Mouse (Mus musculus) lung, embryonic 15.5 days (tissue): ENCODE results near the gene Zfp618. TPM values are rescaled to one million over a fixed set of nuclear protein-coding genes. Genes with fewer than 3 reads are reported as not detected.

Experiments
- ATAC-seq: fragments of 200-750 bp; cut with Nextera tagmentation; 2 replicates; pipeline ENCODE4 v1.8.0; 2017; ENCODE audit warnings: moderate number of reproducible peaks, borderline replicate concordance; ENCODE audit not compliant: low FRiP score, low TSS enrichment; ENCODE audit errors: extremely low read depth
- H3K27ac ChIP-seq: fragments of 300-500 bp; sonication (generic); 2 replicates; pipeline ENCODE4 v1.5.1; 2015; ENCODE audit warnings: moderate library complexity, mild to moderate bottlenecking, inconsistent platforms
- H3K27me3 ChIP-seq: fragments of 300-500 bp; sonication (generic); 2 replicates; pipeline ENCODE4 v1.6.1; 2015; ENCODE audit warnings: inconsistent platforms
- H3K36me3 ChIP-seq: fragments of 300-500 bp; sonication (generic); 2 replicates; pipeline ENCODE4 v1.6.1; 2015; ENCODE audit warnings: inconsistent platforms
- H3K4me1 ChIP-seq: fragments of 300-500 bp; sonication (generic); 2 replicates; pipeline ENCODE4 v1.6.1; 2015; ENCODE audit warnings: inconsistent platforms
- H3K4me2 ChIP-seq: fragments of 300-500 bp; sonication (generic); 2 replicates; pipeline ENCODE4 v1.6.1; 2015; ENCODE audit warnings: inconsistent platforms, mild to moderate bottlenecking, moderate library complexity
- H3K4me3 ChIP-seq: fragments of 300-500 bp; sonication (generic); 2 replicates; pipeline ENCODE4 v1.5.1; 2015; ENCODE audit warnings: mild to moderate bottlenecking, inconsistent platforms
- H3K9ac ChIP-seq: fragments of 300-500 bp; sonication (generic); 2 replicates; pipeline ENCODE4 v1.6.1; 2015; ENCODE audit warnings: inconsistent platforms
- H3K9me3 ChIP-seq: fragments of 300-500 bp; sonication (generic); 2 replicates; pipeline ENCODE4 v1.6.1; 2016; ENCODE audit warnings: inconsistent platforms
- WGBS: fragments of 180-500 bp; shearing (Covaris S2); methylation state at CpG from one replicate; pipeline ENCODE4 v1.1.7; 2015; 5-methylcytosine and 5-hydroxymethylcytosine counted together
- polyA plus RNA-seq: library from polyadenylated mRNA; unstranded; fragments of >200 nt; fragmentation: Nextera tagmentation; extraction: Ambion mirVana; gene quantifications from 2 replicates; pipeline ENCODE4 v1.2.1, GENCODE M21; 2015

Zfp618 gene
- polyA plus RNA-seq, 1 experiment from 2014 or later = 25.0 TPM

DNA sequence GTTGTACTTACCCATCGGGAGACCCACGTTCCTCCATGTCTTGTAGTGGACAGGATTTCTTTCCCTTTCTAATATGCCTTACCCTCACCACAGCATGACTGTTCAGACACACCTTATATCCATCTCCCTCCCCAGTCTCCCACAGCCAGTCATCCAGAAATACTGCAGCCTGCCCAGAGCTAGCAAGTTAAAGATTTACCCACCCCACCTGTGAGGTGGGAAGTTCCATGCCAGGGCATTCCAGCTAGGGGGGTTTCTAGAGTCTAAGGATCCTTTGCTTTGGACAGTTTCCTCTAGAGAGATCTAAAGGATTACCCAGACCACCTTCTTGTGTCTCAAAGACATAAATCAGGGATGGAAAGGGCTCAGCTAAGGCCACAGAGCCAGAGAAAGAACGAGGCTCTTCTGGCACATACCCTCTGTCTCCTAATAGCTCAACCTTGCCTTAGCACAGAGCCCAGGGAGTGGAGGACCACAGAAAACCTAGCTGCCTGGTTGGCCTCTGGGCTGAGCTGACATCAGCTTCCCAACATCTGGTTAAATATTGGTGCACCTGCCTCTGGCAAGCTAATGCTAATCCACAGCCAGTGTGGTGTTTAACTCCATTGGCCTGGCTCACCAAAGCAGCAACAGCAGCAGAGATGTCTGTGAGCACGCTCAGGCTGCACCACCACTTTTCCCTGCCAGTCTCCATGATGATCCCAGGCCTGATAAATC lies 206.8 kb downstream of the Zfp618 start, which contains the start of gene Kif12:
Gene Kif12 (minus strand): TSS at position 163 of the 717 bp plus-strand sequence.
- H3K4me2 ChIP-seq = peak within 1 kb of the TSS; percentile 49

DNA sequence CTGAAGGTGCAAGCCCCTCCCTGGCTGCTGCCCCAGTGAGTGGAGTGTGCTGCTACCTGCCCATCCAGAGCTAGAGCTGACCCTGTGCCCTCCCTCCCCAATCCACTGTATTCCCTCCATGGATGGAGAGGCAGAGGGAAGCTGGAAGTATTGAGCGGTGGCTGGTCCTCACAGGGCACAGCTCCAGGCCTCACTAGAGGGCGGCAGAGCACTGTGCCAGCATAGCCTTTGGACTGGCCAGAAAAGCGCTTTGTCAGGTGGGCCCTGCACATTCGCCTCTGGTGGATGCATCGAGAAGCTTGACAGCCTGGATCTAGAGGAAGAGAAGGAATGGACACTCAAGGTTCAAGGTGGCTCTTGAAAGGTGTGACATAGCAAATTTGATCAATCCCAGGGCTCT lies 216.2 kb downstream of the Zfp618 start:
- Histone ChIP-seq H3K9ac (no peak overlapping the region), H3K4me2 (no peak overlapping the region), H3K36me3 (no peaks in the 10 kb centered on the region), H3K4me3 (no peak overlapping the region), H3K9me3 (no peaks in the 10 kb centered on the region), H3K4me1 (peaks cover 17% of the 10 kb centered on the region; the same call in 1 of the 2 replicates), H3K27me3 (no peaks in the 10 kb centered on the region), H3K27ac (no peak overlapping the region)
- WGBS = 3% methylated on average over 5 of the region's 5 CpGs
- ATAC-seq = no peak

More for the DNA sequence above, 206.8 kb downstream of the Zfp618 start, which contains the start of gene Kif12:
- 0 out of 2 replicates have a peak, but pooled peaks cover 7% of the 10 kb centered on the region for H3K4me1 ChIP-seq
- H3K27ac ChIP-seq = peak within 1 kb of the TSS; percentile 78
- H3K36me3 ChIP-seq = no peaks in the 10 kb centered on the region
- H3K9me3 ChIP-seq = no peaks in the 10 kb centered on the region
- H3K4me3 ChIP-seq = peak within 1 kb of the TSS; percentile 27
- no peaks in the 10 kb centered on the region; the same call in 1 of the 2 replicates for H3K27me3 ChIP-seq
- no peak within 1 kb of the TSS; the same call in 1 of the 2 replicates for H3K9ac ChIP-seq
- 42% methylated on average over 4 of the region's 4 CpGs for WGBS
- ATAC-seq = peak; percentile 67; the same call in 1 of the 2 replicates

GRCm38 (mm10) chr4:63186281-63186870 lies 221.0 kb downstream of the Zfp618 start:
- 42% methylated on average over 21 of the region's 21 CpGs for WGBS
- Histone ChIP-seq H3K4me1 (peaks cover 48% of the 10 kb centered on the region), H3K4me2 (no peak overlapping the region), H3K4me3 (no peak overlapping the region), H3K9me3 (no peaks in the 10 kb centered on the region), H3K27ac (peak overlapping the region; percentile 92), H3K9ac (no peak overlapping the region), H3K36me3 (no peaks in the 10 kb centered on the region), H3K27me3 (no peaks in the 10 kb centered on the region)
- peak; percentile 91 for ATAC-seq

Other genes with a start within 250 kb of the Zfp618 start
- 1.6 and 7.5 TPM in 2 replicates for gene Ambp, start 189.2 kb downstream of the Zfp618 start, polyA plus RNA-seq
- 8.3 and 9.2 TPM in 2 replicates for gene Kif12, start 206.6 kb downstream of the Zfp618 start, polyA plus RNA-seq
- gene Col27a1, start 248.4 kb downstream of the Zfp618 start, polyA plus RNA-seq = 20.2 and 20.3 TPM in 2 replicates